Mouse (Mus musculus): ENCODE results near the gene Rnf157. TPM values are rescaled to one million over a fixed set of nuclear protein-coding genes. Genes with fewer than 3 reads are reported as not detected.
A peak's percentile ranks its signal among the peaks of the same experiment; 100 is the strongest.

Gene Rnf157
- total RNA-seq, 2 experiments from 2014 or later, result 5.8 to 8.8 TPM

DNA sequence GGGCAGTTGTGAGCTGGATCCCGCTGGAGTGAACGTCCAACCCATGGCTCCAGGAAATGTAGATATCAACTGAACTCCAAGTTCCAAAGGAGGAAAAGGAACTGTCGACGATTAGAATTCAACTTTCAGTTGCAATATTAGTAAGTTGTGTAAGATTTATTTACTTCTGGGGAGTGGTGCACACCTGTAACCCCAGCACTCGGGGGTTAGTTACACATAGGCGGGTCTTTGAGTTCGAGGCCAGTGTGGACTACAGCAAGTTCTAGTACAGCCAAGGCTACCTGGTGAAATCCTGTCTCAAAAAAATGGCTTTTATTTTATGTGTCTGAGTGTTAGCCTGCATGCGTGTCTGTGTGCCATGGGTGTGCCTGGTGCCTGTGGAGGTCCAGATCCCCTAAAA, 59.3 kb downstream of the Rnf157 start:
- no peak for DNase-seq
- intact Hi-C loops (cut with DNase I), result no loop called here

- DNase-seq, result no peak
- intact Hi-C loops (cut with DNase I), result no loop called here
Observed at GRCm38 (mm10) chr11:116351294-116351693, 61.5 kb downstream of the Rnf157 start.

DNA sequence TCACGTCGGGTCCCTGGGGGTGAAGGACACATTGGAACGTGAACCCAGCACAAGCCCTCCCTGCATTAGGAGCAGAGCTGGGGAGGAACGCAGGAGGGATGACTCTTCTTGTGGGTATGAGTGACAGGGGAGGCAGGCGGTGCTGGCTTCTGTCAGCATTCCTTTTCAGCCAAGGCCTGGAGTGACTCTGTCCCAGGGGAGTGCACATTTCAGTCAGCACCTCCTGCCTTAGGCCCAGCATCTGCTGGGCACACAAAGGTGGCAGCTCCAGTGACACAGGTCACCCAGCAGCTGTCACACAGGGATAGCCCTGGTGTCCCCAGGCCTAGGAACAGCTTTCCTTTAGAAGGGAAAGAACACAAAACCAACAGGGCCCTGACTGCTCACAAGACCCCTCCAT, 64.9 kb downstream of the Rnf157 start:
- no peak for DNase-seq
- intact Hi-C loops (cut with DNase I), result no loop called here

DNA sequence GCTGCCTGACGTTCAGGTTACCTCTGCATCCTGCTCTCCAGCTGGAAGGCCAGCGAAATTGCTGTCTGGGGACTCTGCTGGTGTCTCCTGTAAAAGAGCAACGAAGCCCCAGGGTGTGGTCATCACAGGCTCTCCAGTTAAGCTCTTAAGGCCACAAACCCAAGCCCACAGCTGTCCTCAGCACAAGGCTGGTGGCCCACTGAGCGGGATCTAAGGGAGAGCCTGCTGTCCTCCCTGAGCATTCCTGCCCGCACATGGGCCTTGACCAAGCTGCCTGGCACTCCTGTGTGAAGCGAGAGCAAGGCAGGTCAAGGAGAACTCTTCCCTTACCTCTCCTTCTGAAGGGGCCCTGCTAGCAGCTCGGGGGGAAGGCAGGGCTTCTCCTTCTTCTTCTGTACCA, 65.8 kb downstream of the Rnf157 start:
- no peak for DNase-seq
- intact Hi-C loops (cut with DNase I), result no loop called here

DNA sequence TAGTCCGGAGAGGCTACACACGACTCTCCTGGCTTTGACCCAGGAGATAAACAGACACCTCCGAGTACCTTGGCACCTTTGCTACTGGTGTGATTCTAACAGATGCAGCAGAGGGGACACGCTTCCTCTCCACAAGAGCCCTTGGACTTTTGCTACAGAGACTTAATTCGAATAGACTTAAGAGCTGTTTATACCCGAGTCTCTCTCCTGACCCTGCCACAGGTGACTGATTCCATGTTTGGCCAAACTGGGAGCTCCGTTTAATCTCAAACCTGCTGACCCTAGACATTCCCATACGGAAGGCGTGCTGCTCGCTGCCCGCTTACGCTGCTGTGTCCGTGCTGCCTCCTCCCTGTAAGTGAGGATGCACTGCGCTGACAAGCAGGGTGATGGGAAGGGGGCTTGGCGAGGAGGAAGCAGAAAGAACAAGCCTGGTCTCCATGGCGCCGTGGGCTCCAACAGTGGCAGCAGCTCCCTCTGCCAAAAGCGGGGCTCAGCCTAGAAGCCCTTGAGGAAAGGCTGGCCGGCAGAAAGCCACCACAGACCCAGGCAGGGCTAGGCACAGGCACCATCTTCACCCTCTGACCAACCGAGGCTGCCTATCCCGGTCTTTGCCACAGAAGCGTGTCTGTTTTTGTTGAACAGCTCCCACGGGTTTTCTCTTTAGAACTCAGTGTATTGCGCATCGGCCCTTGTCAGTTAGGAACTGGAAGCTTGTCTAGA, 70.6 kb downstream of the Rnf157 start:
- no peak for DNase-seq
- intact Hi-C loops (cut with DNase I), result no loop called here

- intact Hi-C loops (cut with DNase I), result no loop called here
- no peak for DNase-seq
Observed at GRCm38 (mm10) chr11:116337531-116337930, 75.3 kb downstream of the Rnf157 start.

GRCm38 (mm10) chr11:116337000-116337399, 75.8 kb downstream of the Rnf157 start:
- no peak for DNase-seq
- intact Hi-C loops (cut with DNase I), result no loop called here

DNA sequence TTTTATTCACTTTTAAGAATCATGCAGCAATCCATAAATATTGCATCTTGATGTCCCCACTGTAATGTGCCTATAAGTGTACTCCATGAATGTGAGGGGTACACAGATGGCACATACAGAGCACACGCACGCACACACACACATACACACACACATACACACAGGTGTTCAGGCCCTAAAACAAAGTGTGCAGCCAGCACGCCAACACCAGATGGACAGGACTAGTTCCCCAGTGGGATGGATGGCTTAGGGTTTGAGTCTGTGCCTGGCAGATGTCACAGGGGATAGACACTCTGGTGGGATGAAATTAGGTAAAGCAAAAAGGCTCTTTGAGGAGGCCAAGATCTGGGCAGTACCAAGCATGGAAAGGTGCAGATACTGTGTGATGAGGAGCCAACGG, 76.4 kb downstream of the Rnf157 start:
- no peak for DNase-seq
- intact Hi-C loops (cut with DNase I), result no loop called here

DNA sequence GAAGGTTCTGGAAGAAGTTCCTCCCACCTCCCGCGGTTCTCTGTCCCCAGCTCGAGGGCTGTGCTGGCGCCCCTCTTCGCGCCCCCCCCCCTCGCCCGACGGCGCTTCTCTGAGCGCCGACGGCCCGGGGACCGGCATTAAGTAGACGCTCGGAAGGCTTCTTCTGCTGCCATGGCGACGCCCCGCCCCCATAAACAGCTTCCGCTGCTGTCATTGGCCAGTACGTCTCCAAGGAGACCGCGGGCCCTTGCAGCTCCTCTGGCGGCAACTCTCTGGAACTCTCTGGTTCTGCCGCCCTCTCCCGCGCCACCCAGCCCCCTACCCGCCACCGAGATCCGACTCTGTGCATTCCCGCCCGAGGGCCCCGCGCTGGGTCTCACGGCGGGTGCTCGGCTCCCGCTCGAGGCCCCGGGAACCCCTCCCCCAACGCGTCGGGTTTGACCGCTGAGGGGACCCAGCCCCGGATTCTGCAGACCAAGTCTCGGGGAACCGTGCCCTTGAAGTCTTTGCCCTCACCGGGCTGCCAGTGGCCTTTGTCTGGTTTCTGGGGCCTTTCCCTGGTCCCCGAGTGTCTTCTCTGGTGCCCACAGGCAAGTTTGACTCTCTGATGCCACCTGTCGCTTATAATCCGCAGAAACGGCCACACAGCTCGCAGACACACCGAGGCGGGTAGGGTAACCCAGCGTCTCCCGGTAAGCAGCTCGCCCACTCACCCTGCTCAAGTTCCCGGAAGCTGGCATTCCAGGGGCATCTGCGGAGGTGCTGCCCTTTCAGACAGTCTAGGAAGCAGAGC, 77.4 kb downstream of the Rnf157 start, which contains the start of gene Foxj1:
Gene Foxj1 (minus strand): TSS at position 156 of the 793 bp plus-strand sequence.
- intact Hi-C loops (cut with DNase I), result no loop called here
- DNase-seq, result peak; percentile 95 to 99

- no peak for DNase-seq
- intact Hi-C loops (cut with DNase I), result no loop called here
Observed at GRCm38 (mm10) chr11:116334417-116334782, 78.4 kb downstream of the Rnf157 start.

DNA sequence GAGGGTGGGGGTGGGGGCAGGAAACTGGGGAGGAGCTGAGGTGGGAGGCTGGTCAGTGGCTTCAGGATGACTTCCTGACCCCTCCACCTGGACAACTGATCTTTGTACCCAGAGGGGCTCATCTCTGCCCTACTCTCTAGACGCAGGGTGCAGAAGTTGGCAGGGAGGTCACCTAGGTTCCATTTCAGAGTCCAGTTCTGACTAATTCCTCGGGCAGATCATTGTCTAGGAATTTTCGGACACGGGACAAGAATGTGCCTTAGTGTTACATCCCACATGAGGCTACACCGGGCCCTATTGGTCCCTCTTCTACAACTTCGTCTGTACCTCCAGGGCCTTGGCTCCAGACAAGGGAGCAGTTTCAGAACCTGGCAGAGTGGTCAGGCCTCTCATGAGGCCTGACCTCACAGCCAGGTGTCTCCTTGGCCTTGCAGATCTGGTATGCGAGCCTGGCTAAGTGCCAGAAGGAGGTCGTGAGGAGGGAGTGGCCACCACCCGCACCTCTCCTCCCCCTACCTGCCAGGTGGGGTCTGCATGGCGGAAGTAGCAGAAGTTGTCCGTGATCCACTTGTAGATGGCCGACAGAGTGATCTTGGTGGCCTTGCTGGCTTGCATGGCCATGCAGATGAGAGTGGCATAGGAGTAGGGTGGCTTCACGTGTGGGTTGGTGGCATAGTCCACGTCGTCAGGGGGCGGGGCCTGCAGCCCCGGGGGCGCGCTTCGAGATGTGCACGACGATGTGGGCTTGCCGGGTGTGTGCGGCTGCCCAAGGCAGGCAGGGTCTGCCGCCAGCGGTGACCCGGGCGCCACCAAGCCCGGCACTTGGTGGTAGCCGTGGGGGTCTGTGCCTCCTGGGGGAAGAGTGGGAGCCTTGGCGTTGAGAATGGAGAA, 79.1 kb downstream of the Rnf157 start:
- intact Hi-C loops (cut with DNase I), result no loop called here
- no peak for DNase-seq

- no peak for DNase-seq
- intact Hi-C loops (cut with DNase I), result no loop called here
Observed at GRCm38 (mm10) chr11:116332983-116333270, 79.9 kb downstream of the Rnf157 start.

DNA sequence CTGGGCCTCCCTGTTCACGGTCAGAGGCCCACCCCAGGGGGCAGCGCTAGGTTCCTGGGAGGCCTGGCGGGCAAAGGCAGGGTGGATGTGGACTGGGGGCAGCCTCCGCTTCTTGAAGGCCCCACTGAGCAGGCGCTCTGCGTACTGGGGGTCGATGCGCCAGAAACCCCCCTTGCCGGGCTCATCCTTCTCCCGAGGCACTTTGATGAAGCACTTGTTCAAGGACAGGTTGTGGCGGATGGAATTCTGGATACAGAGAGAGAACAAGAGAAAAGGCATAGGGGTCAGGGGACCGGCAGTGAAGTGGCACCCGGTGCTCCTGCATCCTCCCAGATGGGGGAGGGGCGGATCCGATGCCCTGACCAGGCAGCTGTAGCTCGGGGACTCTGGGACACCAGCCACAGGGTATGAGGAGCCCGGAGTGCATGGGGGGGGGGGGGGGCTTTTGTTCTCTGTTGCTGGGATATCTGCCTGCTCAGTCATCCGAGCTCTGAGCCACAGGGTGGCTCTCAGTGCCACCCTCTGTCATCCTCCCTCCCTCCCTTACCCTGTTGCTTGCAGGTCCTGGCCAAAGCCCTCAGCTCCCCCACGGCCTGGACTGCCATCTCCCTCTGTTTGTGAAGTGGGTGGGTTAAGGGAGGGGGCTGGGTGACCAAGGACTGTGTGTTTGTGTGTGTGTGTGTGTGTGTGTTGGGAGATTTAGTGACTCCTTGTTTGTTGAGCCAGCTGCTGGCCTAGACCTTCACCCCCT, 80.4 kb downstream of the Rnf157 start:
- intact Hi-C loops (cut with DNase I), result no loop called here
- no peak for DNase-seq

GRCm38 (mm10) chr11:116330211-116330518, 82.7 kb downstream of the Rnf157 start:
- DNase-seq, result no peak
- intact Hi-C loops (cut with DNase I), result no loop called here

DNA sequence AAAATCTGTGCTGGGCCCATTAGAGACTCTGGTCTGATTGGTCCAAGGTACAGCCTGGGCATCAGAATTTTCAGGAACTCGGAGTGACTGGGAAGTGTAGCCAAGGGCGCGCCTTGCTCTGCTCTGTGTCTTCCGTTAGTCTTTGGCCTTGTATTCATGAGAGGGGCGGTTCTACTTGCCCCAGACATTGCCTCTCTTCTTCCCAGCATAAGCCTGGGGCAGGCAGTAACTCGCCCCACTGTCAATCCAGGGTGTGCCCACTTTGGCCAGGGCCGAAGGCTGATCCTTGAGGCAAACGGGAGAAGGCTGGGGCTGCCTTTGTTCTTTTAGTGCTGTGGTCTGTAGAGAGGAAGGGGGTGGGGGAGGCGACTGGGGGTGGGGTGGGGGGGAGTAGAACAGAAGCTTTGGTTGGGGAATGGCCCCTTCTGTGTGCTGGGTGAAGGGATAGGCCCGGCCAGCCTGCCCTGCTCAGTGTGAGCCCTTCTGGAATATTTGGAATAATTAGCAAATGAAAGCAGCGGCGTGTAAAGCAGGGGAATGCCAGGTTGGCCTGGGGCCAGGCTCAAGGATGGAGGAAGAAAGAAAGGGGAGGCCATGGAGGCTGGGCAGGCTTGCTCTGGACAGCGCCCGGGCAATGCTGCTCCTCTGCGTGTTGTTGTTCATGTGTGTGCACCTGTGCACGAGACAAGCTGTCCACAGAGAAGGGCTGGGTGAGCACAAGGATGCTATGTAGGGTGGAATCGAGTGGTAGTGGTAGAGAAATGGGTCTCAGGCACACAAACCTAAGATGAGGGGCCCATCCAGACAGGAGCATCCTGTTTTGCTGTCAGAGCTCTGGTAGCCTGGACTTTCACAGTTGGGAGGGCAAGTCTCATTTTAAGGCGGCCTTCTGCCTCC, 83.3 kb downstream of the Rnf157 start:
- intact Hi-C loops (cut with DNase I), result no loop called here
- DNase-seq, result no peak

DNA sequence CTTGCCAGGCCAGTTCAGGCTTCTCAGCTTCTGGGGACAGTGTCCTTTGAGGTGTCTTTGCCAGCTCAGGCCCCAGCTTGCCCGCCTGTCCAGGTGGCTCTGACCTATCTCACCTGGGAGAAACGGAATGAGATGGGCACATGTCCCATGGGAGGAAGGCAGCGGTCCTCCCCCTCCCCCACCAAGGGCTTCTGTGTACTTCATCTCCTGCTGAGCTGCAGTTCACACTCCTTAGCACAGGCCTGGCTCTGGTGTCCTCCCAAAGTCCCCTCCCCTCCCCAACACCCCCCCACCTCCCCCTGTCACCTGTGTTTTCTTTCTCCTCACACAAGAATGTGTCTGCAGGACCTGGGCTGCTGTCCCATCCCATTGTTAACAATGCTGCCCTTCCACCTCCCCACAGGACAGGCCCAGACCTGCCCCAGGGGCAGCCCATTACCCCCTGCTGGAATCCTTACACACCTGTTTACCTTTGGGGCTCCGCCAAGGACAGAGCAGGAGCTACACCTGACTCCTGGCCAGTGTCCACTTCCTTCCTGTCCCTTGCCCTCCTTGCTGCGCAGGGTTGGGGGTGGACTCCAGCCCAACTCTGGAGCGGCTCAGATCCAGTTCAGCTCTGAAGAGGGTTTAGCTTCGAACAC, 85.7 kb downstream of the Rnf157 start:
- DNase-seq, result no peak
- intact Hi-C loops (cut with DNase I), result no loop called here

GRCm38 (mm10) chr11:116318719-116319659, 93.8 kb downstream of the Rnf157 start:
- peak; percentile 93 to 97 for DNase-seq
- intact Hi-C loops (cut with DNase I), result loop anchor here (1.0 kb wide), 2 partner anchors 49 to 127 kb away; no protein-coding TSS in a partner anchor

- intact Hi-C loops (cut with DNase I), result no loop called here
Observed at GRCm38 (mm10) chr11:116312359-116312758, 100.5 kb downstream of the Rnf157 start.

More at GRCm38 (mm10) chr11:116312359-116312758, 100.5 kb downstream of the Rnf157 start:
- DNase-seq, result peak in 1 of 2 experiments; percentile 34

Data from heart, postnatal 14 days (tissue).